Mouse (Mus musculus) liver, embryonic 11.5 days (tissue): ENCODE data around the gene Rrp36. TPM values are rescaled to one million over a fixed set of nuclear protein-coding genes. Genes with fewer than 3 reads are reported as not detected.

Source experiments
- ATAC-seq: fragments of 200-750 bp; cut with Nextera tagmentation; replicated peaks from 2 replicates; pipeline ENCODE4 v1.8.0; 2017; ENCODE audit warnings: moderate number of reproducible peaks, mild to moderate bottlenecking, moderate TSS enrichment, moderate library complexity; ENCODE audit not compliant: low FRiP score
- DNase-seq: peaks from one replicate; pipeline ENCODE4 v3.0.0-alpha.2; 2017; ENCODE audit warnings: low spot score
- H3K27ac ChIP-seq: fragments of 300-500 bp; sonication (generic); 2 replicates; pipeline ENCODE4 v1.5.1; 2014; ENCODE audit warnings: mild to moderate bottlenecking, low read depth, low read length, control low read depth
- H3K27me3 ChIP-seq: fragments of 300-500 bp; sonication (generic); replicated peaks from 2 replicates; pipeline ENCODE4 v1.6.1; 2014; ENCODE audit warnings: low read length, mixed read lengths; ENCODE audit not compliant: control insufficient read depth, insufficient read depth
- H3K36me3 ChIP-seq: fragments of 300-500 bp; sonication (generic); 2 replicates; pipeline ENCODE4 v1.6.1; 2014; ENCODE audit warnings: mild to moderate bottlenecking, low read length, moderate library complexity, mixed read lengths; ENCODE audit not compliant: control insufficient read depth, insufficient read depth
- H3K4me1 ChIP-seq: fragments of 300-500 bp; sonication (generic); replicated peaks from 2 replicates; pipeline ENCODE4 v1.6.1; 2014; ENCODE audit warnings: low read length, mixed read lengths; ENCODE audit not compliant: control insufficient read depth, insufficient read depth
- H3K4me2 ChIP-seq: fragments of 300-500 bp; sonication (generic); 2 replicates; pipeline ENCODE4 v1.6.1; 2014; ENCODE audit warnings: mild to moderate bottlenecking, control low read depth, moderate library complexity
- H3K4me3 ChIP-seq: fragments of 300-500 bp; sonication (generic); 2 replicates; pipeline ENCODE4 v1.5.1; 2014; ENCODE audit warnings: low read depth, low read length, control low read depth
- H3K9ac ChIP-seq: fragments of 300-500 bp; sonication (generic); 2 replicates; pipeline ENCODE4 v1.6.1; 2014; ENCODE audit warnings: low read depth, low read length, control low read depth
- H3K9me3 ChIP-seq: fragments of 300-500 bp; sonication (generic); 2 replicates; pipeline ENCODE4 v1.6.1; 2016; ENCODE audit warnings: low read length, inconsistent platforms, mixed read lengths; ENCODE audit not compliant: control insufficient read depth
- WGBS: fragments of 180-500 bp; shearing (Covaris S2); extraction: QIAGEN DNeasy Blood & Tissue Kit; methylation state at CpG from one replicate; pipeline ENCODE4 v1.1.7; 2014; 5-methylcytosine and 5-hydroxymethylcytosine counted together
- polyA plus RNA-seq: library from polyadenylated mRNA; unstranded; fragments of >200 nt; fragmentation: Nextera tagmentation; extraction: Ambion mirVana; gene quantifications from 2 replicates; pipeline ENCODE4 v1.2.1, GENCODE M21; 2014

Gene Rrp36
- polyA plus RNA-seq, 1 experiment from 2014 or later, result 56.5 TPM

DNA sequence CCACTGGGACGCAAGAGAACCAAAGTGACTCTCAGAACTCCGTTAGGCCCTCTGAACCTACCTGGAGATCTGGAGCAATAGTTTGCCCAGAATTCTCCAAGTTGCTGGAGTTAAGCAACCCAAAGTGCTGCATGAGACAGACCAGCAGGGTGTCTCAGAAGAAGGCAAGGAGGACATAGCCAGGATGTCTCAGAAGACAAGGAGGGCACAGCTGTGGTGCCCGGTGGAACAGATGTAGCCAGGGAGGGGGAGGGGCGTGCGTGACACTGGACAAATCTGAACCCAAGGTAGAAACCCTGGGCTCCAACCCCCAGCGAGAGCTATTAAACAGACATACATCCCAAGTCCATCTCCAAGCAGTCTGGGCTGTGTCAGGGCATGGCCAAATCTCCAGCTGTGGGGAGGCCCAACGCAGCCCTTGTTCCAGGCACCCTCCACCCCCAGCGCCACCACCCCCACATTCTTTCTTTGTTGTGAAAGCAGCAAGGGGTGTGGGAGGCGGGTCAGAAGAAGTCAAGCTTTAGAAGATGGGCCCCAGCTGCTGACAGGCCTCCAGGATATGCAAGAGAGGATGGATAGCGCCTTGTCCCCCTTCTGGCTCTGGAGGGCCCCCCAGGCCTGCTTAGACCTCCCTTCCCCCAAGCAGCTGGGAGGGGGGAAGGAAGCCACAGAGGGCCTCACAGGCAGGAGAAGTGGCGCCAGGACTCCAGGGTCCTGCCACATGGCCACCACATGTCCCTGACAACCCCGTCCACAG is 44.3 kb downstream of the Rrp36 start:
- H3K9ac ChIP-seq, result peak overlapping the region; percentile 73; the same call in 1 of the 2 replicates
- H3K27me3 ChIP-seq, result peaks cover 23% of the 10 kb centered on the region
- H3K9me3 ChIP-seq, result no peaks in the 10 kb centered on the region
- peak overlapping the region; percentile 74 for H3K4me2 ChIP-seq
- peaks cover 26% of the 10 kb centered on the region for H3K4me1 ChIP-seq
- peak; percentile 68 for DNase-seq
- WGBS, result 19% methylated on average over 11 of the region's 12 CpGs
- H3K36me3 ChIP-seq, result no peaks in the 10 kb centered on the region
- H3K4me3 ChIP-seq, result peak overlapping the region; percentile 60
- peak; percentile 37; the same call in 1 of the 2 replicates for ATAC-seq
- H3K27ac ChIP-seq, result peak overlapping the region; percentile 44

DNA sequence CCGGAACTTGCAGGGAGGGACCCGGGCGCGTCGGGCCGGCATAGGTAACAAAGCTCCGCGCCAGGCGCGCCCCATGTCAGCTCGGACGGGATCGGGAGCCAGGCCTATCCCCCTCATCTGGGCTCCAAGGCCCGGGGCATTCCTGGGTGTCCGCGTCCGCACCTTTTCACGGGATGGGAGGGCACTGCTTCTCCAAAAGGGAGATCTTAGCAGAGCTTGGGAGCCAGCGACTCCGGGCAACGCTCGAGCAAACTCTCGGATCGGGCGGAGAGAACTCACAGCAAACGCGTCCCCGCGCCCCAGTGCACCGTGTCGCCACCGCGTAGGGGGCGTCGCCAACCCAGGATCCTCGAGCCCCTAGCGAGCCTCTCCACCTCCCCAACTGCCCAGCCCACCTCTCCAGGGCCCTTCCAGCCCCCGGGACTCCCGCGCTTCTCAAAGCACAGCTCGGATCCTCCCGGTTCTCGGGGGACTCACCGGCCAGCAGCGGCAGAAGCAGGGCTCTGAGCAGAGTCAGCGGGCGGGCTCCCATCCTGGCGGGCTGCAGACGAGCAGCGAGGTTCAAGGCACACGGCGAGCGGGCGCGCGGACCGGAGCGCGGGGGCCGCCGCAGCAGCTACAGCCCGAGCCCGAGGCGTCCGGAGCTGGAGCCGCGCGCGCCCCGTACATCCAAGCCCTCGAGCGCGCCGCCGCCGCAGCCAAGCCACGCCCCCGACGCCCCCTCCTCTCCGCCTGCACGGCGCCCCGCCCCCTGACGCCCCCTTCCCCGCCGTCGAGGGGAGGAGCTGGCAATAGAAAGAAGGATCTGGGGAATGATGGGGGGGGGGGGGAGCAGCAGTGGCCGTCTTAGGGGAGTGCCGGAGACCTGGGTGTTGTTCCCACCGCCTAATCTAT is 45.1 kb downstream of the Rrp36 start, which contains the start of gene Ptk7:
Ptk7 (minus strand) TSS at position 714 of the 894 bp plus-strand sequence.
- ATAC-seq, result peak; percentile 44; the same call in 1 of the 2 replicates

DNA sequence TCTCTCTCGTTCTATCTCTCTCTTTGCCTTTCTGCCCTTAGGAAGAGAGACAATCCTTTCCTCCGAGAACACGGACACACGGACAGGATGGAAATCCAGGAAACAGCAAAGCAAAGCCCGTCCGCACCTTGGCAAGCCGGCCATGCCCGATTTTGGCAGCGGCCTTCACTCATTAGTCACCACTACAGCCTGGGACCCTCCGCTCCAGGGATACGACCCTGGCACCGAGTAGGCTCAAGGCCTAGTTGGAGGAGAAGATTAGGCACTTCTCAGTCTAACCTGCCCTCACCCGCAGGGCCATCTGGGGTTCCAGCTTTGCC is 45.7 kb downstream of the Rrp36 start:
- peaks cover 36% of the 10 kb centered on the region for H3K4me1 ChIP-seq
- H3K27ac ChIP-seq, result no peak overlapping the region
- no peaks in the 10 kb centered on the region for H3K36me3 ChIP-seq
- WGBS, result 2% methylated on average over 13 of the region's 13 CpGs
- DNase-seq (peak; percentile 71), ATAC-seq (0 out of 2 replicates have a peak, but pooled peaks have one; percentile 3)
- no peaks in the 10 kb centered on the region for H3K9me3 ChIP-seq
- H3K9ac ChIP-seq, result peak overlapping the region; percentile 73
- H3K4me3 ChIP-seq, result peak overlapping the region; percentile 60
- peaks cover 23% of the 10 kb centered on the region for H3K27me3 ChIP-seq
- H3K4me2 ChIP-seq, result peak overlapping the region; percentile 74

More for the DNA sequence above, 45.1 kb downstream of the Rrp36 start, which contains the start of gene Ptk7:
- peak; percentile 83 for DNase-seq
- Histone ChIP-seq H3K9me3 (no peaks in the 10 kb centered on the region), H3K27ac (peak within 1 kb of the TSS; percentile 44), H3K4me3 (peak within 1 kb of the TSS; percentile 60), H3K9ac (peak within 1 kb of the TSS; percentile 73), H3K36me3 (no peaks in the 10 kb centered on the region), H3K4me2 (peak within 1 kb of the TSS; percentile 74), H3K4me1 (peaks cover 33% of the 10 kb centered on the region), H3K27me3 (peaks cover 23% of the 10 kb centered on the region)
- under 1% methylated on average over 82 of the region's 90 CpGs for WGBS

DNA sequence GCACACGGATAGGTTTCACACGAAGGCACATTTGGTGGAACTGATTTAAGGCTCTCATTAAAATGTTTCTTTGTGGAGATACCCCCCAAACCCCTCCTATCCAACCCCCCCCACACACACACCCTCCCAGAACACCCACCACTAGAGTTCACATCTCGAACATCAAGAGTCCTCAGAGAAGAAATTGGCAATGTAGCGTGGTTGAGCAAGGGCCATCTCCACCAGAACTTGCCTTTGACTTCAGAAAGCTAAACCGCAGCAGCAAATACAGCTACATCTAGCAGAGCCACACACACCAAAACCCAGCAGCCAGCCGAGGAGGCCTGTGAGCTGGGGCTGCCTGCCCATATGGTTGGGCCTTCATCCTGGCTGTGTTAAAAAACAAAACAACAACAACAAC is 46.7 kb downstream of the Rrp36 start:
- no peak overlapping the region for H3K9ac ChIP-seq
- H3K4me2 ChIP-seq, result peak overlapping the region; percentile 74
- H3K36me3 ChIP-seq, result no peaks in the 10 kb centered on the region
- H3K27me3 ChIP-seq, result peaks cover 23% of the 10 kb centered on the region
- no peaks in the 10 kb centered on the region for H3K9me3 ChIP-seq
- 56% methylated on average over 6 of the region's 6 CpGs for WGBS
- H3K4me1 ChIP-seq, result peaks cover 41% of the 10 kb centered on the region
- no peak for ATAC-seq
- no peak for DNase-seq
- no peak overlapping the region for H3K27ac ChIP-seq
- H3K4me3 ChIP-seq, result peak overlapping the region; percentile 60

DNA sequence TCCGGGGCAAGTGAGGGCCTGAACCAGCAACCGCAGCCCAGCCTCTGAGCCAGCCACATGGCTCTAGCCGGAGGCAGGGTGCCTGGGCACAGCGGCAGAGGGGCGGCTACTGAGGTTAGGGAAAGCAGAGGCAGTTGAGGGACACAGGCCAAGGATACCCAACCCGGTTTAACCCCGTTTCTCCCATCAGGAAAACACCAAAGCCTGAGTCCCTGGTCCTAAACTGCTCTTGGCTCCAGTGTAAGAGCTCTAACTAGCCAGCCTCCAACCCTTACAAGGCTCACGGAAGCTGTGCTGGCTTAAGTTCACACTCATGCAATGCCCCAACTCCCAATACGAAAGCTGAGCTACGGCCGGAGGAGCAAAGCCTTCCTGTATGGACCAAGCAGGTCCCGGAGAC is 49.6 kb downstream of the Rrp36 start:
- Histone ChIP-seq H3K36me3 (no peaks in the 10 kb centered on the region), H3K4me2 (no peak overlapping the region), H3K27ac (no peak overlapping the region), H3K9me3 (no peaks in the 10 kb centered on the region), H3K27me3 (peaks cover 20% of the 10 kb centered on the region), H3K4me1 (peaks cover 47% of the 10 kb centered on the region), H3K4me3 (no peak overlapping the region), H3K9ac (no peak overlapping the region)
- no peak for DNase-seq
- WGBS, result 65% methylated on average over 12 of the region's 12 CpGs
- ATAC-seq, result no peak

DNA sequence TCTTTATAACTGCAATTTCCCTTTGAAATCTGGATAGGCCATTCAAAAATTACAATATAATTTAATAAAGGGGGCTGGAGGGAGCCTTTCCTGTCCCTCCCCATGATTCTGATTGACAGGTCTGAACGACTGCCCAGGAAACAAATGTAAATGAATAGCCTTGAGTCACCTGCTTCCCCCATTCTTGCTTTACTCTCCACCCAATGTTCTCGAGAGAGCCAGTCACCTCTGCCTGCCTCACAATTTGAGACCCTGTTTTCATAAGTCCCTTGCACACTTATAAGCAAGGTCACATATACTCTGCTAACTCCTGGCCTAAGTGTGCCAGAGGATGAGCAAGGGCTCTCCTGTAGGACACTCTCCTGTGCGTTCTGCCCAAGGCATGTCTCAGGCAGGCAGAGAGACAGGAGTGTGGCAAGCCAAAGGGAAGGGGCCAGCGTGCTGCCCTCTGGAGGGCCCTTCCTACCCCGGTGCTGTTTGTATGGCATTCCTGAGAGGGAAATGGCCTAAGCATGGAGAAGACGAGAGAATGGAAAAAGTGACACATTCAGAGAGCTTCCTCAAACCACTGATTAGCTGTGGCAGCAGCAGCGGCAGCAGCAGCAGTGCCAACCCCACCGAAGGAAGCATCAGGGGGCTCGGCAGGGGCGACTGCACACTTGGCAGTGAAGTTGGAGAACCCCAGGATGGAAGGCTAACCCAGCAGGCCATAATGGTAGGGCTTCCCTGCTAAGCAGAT is 50.2 kb downstream of the Rrp36 start:
- no peaks in the 10 kb centered on the region for H3K9me3 ChIP-seq
- peaks cover 13% of the 10 kb centered on the region for H3K27me3 ChIP-seq
- DNase-seq (no peak), ATAC-seq (no peak)
- H3K36me3 ChIP-seq, result no peaks in the 10 kb centered on the region
- H3K4me2 ChIP-seq, result no peak overlapping the region
- no peak overlapping the region for H3K9ac ChIP-seq
- peaks cover 52% of the 10 kb centered on the region for H3K4me1 ChIP-seq
- H3K27ac ChIP-seq, result no peak overlapping the region
- no peak overlapping the region for H3K4me3 ChIP-seq
- 30% methylated on average over 10 of the region's 10 CpGs for WGBS

DNA sequence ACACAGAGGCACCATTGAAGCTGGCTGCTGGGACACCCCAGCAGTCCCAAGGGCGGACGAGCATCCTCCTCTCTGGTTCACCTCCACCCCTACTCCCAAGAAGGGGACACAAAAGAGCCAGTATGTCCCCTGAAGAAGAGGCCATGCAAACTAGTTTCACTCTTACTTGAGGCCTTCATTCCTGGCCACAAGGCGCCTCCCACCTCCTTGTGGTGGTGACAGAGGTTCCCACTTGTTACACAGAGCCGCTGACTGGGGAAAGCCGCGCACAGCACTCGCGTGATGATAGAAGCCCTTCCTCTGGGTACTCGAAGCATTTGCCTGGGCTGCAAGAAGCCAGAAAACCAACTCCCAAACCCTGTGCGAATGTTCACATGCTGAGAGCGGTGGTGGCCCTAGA is 51.9 kb downstream of the Rrp36 start:
- H3K4me2 ChIP-seq, result no peak overlapping the region; the same call in 1 of the 2 replicates
- no peak for DNase-seq
- H3K36me3 ChIP-seq, result no peaks in the 10 kb centered on the region
- H3K9ac ChIP-seq, result no peak overlapping the region
- WGBS, result 57% methylated on average over 11 of the region's 11 CpGs
- no peak overlapping the region for H3K4me3 ChIP-seq
- no peak for ATAC-seq
- H3K4me1 ChIP-seq, result peaks cover 49% of the 10 kb centered on the region
- no peaks in the 10 kb centered on the region for H3K9me3 ChIP-seq
- H3K27me3 ChIP-seq, result no peaks in the 10 kb centered on the region
- no peak overlapping the region for H3K27ac ChIP-seq

DNA sequence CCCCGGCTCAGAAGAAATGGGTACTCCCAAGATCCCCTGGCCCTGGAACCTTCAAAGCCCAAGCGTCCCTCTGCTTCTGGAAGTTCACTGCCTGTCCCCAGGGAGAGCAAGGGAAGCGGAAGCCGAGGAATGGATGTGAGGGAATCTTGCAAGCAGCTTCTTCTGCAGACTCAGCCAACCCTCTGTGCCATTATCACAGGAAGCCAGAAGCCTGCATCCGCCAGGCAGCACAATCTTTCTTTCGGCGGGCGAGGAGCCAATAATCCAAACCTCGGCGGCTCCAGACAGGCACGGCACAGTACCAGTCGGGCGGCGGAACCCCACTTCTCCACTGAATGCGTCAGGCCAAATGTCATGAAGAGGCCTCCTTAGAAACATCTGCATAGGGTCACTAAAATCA is 52.8 kb downstream of the Rrp36 start:
- peak overlapping the region; percentile 15; the same call in 1 of the 2 replicates for H3K4me2 ChIP-seq
- WGBS, result 43% methylated on average over 15 of the region's 15 CpGs
- no peak for ATAC-seq

More for the DNA sequence above, 52.8 kb downstream of the Rrp36 start:
- Histone ChIP-seq H3K9me3 (no peaks in the 10 kb centered on the region), H3K36me3 (no peaks in the 10 kb centered on the region), H3K27me3 (no peaks in the 10 kb centered on the region), H3K27ac (peak overlapping the region; percentile 45; the same call in 1 of the 2 replicates), H3K9ac (no peak overlapping the region), H3K4me3 (no peak overlapping the region), H3K4me1 (peaks cover 52% of the 10 kb centered on the region)
- DNase-seq, result peak; percentile 50
